Mouse (Mus musculus) E14TG2a.4 (cell line): ENCODE results near the gene Cd3eap.

Experiments used
- H3K27me3 ChIP-seq: 2 replicates; pipeline ENCODE4 v1.6.1; 2014; ENCODE audit warnings: low read length, control low read depth; ENCODE audit not compliant: insufficient read depth
- H3K36me3 ChIP-seq: 2 replicates; pipeline ENCODE4 v1.6.1; 2014; ENCODE audit warnings: low read length, control low read depth; ENCODE audit not compliant: insufficient read depth
- H3K4me1 ChIP-seq: replicated peaks from 2 replicates; pipeline ENCODE4 v1.6.1; 2014; ENCODE audit warnings: low read depth, low read length, control low read depth
- H3K4me3 ChIP-seq: replicated peaks from 2 replicates; pipeline ENCODE4 v1.5.1; 2014; ENCODE audit warnings: mild to moderate bottlenecking, low read length
- H3K9me3 ChIP-seq: 2 replicates; pipeline ENCODE4 v1.6.1; 2014; ENCODE audit warnings: low read length, control low read depth
- CTCF ChIP-seq: conservative IDR thresholded peaks from 2 replicates; pipeline ENCODE4 v1.5.1; 2014; ENCODE audit warnings: low read length
- NANOG ChIP-seq: IDR thresholded peaks from 2 replicates; pipeline ENCODE4 v1.6.1; 2014; ENCODE audit warnings: borderline replicate concordance, low read length, mixed read lengths
- POU5F1 ChIP-seq: IDR thresholded peaks from 2 replicates; pipeline ENCODE4 v1.6.1; 2014; ENCODE audit warnings: low read length, borderline replicate concordance

Gene Cd3eap

DNA sequence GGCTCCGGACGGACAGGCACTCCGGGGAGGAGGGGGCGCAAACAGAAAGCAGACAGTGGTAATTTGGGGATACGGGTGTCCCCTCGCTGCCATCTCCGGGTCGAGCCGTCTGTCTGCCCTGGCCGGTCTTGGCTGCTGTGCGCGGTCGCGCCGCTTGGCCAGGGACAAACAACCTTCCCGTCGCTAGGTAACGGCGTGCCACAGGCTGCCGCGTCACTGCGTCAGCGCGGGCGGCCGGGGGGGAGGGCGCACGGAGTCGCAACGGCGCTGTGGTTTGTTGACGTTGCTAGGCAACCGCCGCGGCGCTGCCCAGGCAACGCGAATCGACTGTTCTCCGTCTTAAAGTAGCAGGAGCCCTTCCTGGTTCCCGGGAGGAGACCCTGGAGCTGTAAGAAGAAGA, 39.4 kb downstream of the Cd3eap start:
- Histone ChIP-seq H3K27me3 (peaks cover 47% of the 10 kb centered on the region), H3K36me3 (no peaks in the 10 kb centered on the region), H3K4me1 (peaks cover 15% of the 10 kb centered on the region), H3K9me3 (no peaks in the 10 kb centered on the region), H3K4me3 (peak overlapping the region; percentile 78)
- TF ChIP-seq POU5F1 (no peak), NANOG (no peak), CTCF (no peak)

DNA sequence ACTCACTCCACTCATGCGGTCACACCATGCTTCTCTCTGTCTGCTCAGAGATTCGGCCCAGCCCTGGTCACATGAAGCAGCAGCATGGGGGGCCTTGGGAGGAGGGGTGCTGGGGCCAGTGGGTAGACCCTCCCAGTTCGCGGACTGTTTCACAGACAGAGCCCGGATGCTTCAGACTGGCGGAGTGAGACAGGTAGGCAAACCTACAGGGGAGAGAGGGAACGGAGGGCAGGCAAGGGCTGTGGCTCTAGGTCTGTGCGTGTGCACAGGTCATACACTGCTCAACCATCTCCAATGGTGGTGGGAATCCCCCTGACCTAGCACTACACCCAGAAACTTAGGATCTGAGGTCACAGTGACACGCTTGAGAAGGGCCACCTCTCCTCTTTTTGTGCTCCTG, 39.8 kb downstream of the Cd3eap start:
- TF ChIP-seq NANOG (no peak), POU5F1 (no peak), CTCF (no peak)
- H3K36me3 ChIP-seq: no peaks in the 10 kb centered on the region
- H3K4me3 ChIP-seq: peak overlapping the region; percentile 78
- H3K4me1 ChIP-seq: peaks cover 14% of the 10 kb centered on the region
- H3K9me3 ChIP-seq: no peaks in the 10 kb centered on the region
- H3K27me3 ChIP-seq: peaks cover 47% of the 10 kb centered on the region

DNA sequence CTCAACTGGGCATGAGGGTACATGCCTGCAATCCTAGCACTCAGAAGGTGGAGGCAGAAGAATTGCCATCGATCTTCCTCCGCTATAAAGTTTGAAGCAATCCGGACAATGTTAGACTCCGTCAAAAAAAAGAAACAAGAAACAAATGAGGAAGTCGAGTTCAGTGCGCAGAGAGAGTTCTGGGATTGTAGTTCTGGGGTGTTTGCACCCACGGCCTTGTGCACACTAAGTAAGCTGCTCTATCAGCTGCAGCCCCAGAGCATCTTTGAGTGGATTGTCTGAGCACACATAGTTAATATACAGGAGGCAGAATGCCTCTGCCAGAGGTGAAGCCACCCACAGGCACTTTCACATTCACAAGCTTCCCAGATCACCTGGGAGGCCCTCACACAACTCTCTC, 40.6 kb downstream of the Cd3eap start:
- TF ChIP-seq NANOG: no peak
- TF ChIP-seq POU5F1: no peak
- TF ChIP-seq CTCF: no peak

DNA sequence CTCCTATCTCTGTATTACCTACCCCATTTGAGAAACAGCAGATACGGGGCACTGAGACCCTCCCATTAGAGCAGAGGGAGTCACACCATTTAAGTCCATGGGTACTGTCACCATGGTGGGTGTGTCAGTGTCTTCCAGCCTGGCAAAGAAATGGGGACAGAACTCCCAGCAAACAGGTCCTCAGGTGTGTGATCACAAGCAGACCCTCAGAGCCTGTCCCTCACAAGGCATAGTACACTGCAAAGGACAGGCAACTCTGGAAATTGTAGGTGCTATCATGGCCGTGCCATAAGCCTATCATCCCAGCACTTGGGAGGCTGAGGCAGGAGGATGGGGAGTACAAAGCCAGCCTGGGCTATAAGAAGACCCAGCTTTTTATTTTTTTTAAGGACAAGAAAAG, 41.1 kb downstream of the Cd3eap start:
- TF ChIP-seq CTCF (no peak), POU5F1 (no peak), NANOG (no peak)
- Histone ChIP-seq H3K9me3 (no peaks in the 10 kb centered on the region), H3K36me3 (no peaks in the 10 kb centered on the region), H3K4me3 (no peak overlapping the region), H3K27me3 (peaks cover 58% of the 10 kb centered on the region), H3K4me1 (peaks cover 11% of the 10 kb centered on the region)

More for the DNA sequence above, 40.6 kb downstream of the Cd3eap start:
- Histone ChIP-seq H3K4me3 (no peak overlapping the region), H3K27me3 (peaks cover 54% of the 10 kb centered on the region), H3K9me3 (no peaks in the 10 kb centered on the region), H3K36me3 (no peaks in the 10 kb centered on the region), H3K4me1 (peaks cover 11% of the 10 kb centered on the region)

DNA sequence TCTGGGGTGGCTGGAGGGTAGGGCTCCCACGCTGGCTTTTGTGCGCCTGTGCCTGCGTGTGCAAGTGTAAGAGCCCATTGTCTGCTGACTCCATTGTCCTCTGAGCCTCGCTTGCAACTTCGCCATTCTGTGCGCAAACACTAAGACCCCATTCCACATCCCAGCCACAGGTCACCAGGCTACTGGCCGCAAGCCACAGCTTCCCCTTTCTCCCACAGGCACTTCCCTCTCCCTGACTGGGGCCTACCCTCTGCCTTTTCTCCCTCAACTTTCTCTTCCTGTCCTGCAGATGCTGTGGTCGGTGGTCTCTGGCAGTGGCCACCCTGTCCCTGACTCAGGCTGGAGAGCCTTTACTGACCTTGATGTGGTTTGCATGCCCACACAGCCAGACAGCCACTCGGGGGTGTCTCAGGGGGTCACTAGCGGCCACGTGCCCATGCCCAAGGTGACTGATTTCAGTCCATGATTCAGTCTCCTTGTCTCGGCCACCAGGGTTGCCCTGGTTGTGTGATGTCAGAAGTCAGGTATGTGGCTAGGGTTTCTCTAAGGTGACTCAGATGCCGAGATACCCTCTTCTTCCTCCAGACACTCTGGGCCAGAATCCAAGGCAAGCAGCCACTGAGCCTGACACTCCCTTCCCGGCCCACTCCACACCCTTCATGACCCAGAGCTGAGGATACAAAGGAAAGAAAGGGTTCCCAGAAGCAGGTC, 42.7 kb downstream of the Cd3eap start:
- peaks cover 48% of the 10 kb centered on the region for H3K27me3 ChIP-seq
- H3K4me3 ChIP-seq: no peak overlapping the region
- no peaks in the 10 kb centered on the region for H3K36me3 ChIP-seq
- H3K4me1 ChIP-seq: peaks cover 8% of the 10 kb centered on the region
- TF ChIP-seq POU5F1 (no peak), NANOG (no peak), CTCF (no peak)
- no peaks in the 10 kb centered on the region for H3K9me3 ChIP-seq

DNA sequence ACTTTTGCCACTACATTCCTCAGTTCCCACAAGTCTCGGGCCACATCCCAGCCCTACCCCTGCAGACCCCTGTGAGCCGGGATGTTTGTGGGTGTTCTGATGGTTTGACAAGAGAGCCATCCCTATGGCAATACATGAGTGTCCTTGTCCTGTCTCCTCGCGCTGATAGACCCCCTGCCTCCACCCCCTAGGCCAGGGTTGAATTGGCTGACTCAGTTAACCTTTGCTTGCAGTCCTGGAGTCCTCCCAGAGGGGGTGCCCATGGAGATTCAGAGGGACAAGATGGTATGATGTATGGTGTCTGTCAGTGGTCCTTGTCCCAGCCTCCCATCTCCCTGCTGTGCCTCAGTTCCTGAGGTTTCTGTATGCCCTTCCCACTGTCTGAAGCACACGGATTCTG, 45.2 kb downstream of the Cd3eap start:
- Histone ChIP-seq H3K4me1 (peaks cover 11% of the 10 kb centered on the region), H3K9me3 (no peaks in the 10 kb centered on the region), H3K4me3 (no peak overlapping the region), H3K36me3 (no peaks in the 10 kb centered on the region), H3K27me3 (peaks cover 46% of the 10 kb centered on the region)
- TF ChIP-seq POU5F1 (no peak), CTCF (no peak), NANOG (no peak)

DNA sequence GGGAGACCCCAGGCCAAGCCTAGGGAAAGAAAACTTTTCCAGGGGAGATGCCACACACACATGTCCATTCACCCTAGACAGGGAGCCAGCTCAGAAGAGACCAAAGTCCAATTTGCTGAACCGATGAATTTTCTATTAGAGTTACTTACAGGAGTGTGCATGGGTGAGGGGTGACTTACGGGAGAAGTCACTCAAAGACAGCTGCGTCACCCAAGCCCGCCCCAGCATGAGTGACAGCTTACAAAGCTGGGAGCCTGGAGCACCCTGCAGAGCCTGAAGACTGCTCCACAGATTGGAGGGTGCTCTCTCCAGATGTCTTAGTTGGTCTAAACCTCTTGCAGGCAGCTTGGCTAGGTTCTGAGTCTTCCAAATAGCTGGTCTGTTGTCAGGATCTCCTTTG, 47.3 kb downstream of the Cd3eap start:
- H3K4me3 ChIP-seq: no peak overlapping the region
- no peaks in the 10 kb centered on the region for H3K9me3 ChIP-seq
- H3K4me1 ChIP-seq: peaks cover 29% of the 10 kb centered on the region
- TF ChIP-seq POU5F1: no peak
- H3K27me3 ChIP-seq: peaks cover 39% of the 10 kb centered on the region
- H3K36me3 ChIP-seq: no peaks in the 10 kb centered on the region

DNA sequence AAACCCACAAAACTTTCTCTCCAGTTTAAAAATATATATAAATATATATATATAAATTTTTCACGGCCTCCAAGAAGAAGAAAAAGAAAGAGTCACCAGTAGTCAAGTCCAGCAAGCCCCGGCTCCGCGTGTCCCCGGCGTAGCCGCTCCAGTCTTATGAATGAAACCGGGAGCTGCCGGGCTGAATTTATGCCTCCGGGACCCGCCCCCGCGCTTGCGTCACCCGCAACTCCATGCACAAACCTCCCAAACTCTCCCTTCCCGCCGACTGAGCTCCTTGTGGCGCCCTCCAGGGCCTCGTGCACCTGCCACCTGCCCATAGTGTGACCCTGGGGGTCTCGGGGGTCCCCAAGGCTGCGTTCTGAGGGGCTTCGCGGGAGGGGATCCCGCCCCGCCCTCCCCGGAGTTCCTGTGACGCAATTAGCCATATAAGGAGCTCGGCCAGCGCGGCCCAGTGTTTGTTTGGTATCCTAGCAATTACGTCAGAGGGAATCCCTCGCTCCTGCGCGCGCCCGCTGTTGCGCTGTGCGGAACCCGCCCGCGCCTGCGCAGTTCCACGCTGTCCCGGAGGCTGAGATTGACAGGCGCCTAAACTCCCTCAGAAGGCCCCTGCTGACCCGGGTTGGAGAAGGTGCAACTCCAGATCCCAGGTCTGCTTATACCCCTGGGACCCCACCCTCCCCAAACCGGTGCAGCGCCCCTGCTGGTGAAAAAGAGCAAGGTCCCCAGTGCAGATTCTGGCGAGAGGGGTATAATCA, 49.2 kb downstream of the Cd3eap start, which contains the start of gene Fosb:
Fosb (minus strand) TSS at position 168 of the 758 bp plus-strand sequence.
- peaks cover 35% of the 10 kb centered on the region for H3K4me1 ChIP-seq
- TF ChIP-seq CTCF: peak; percentile 29; the same call in 1 of the 2 replicates
- no peak for TF ChIP-seq NANOG
- TF ChIP-seq POU5F1: no peak
- no peaks in the 10 kb centered on the region for H3K36me3 ChIP-seq
- H3K27me3 ChIP-seq: peaks cover 48% of the 10 kb centered on the region
- H3K9me3 ChIP-seq: no peaks in the 10 kb centered on the region
- peak within 1 kb of the TSS; percentile 93 for H3K4me3 ChIP-seq
